Mouse (Mus musculus) 416B (cell line): ENCODE measurements around the gene Ush2a.

ENCODE experiments used
- DNase-seq: peaks from one replicate; pipeline ENCODE4 v3.0.0; 2011; ENCODE audit warnings: low read depth

Ush2a gene

GRCm38 (mm10) chr1:188543364-188543763, 281.5 kb downstream of the Ush2a start:
- DNase-seq, result no peak

- DNase-seq, result no peak
Measured at GRCm38 (mm10) chr1:188549686-188550085, 287.9 kb downstream of the Ush2a start.

- no peak for DNase-seq
Measured at GRCm38 (mm10) chr1:188551802-188552201, 290.0 kb downstream of the Ush2a start.

GRCm38 (mm10) chr1:188558911-188559310, 297.1 kb downstream of the Ush2a start:
- no peak for DNase-seq

- DNase-seq, result no peak
Measured at GRCm38 (mm10) chr1:188566229-188566628, 304.4 kb downstream of the Ush2a start.

- no peak for DNase-seq
Measured at GRCm38 (mm10) chr1:188567486-188567885, 305.7 kb downstream of the Ush2a start.

- DNase-seq, result no peak
Measured at GRCm38 (mm10) chr1:188568295-188568961, 306.6 kb downstream of the Ush2a start.

- no peak for DNase-seq
Measured at GRCm38 (mm10) chr1:188576246-188576747, 314.5 kb downstream of the Ush2a start.

GRCm38 (mm10) chr1:188577376-188577775, 315.6 kb downstream of the Ush2a start:
- DNase-seq, result no peak

- DNase-seq, result no peak
Measured at GRCm38 (mm10) chr1:188581136-188581535, 319.3 kb downstream of the Ush2a start.

- no peak for DNase-seq
Measured at GRCm38 (mm10) chr1:188595251-188595650, 333.4 kb downstream of the Ush2a start.

GRCm38 (mm10) chr1:188598052-188598451, 336.2 kb downstream of the Ush2a start:
- DNase-seq, result no peak

- no peak for DNase-seq
Measured at GRCm38 (mm10) chr1:188599134-188599533, 337.3 kb downstream of the Ush2a start.

- no peak for DNase-seq
Measured at GRCm38 (mm10) chr1:188606450-188606849, 344.6 kb downstream of the Ush2a start.

- no peak for DNase-seq
Measured at GRCm38 (mm10) chr1:188616547-188616946, 354.7 kb downstream of the Ush2a start.

- no peak for DNase-seq
Measured at GRCm38 (mm10) chr1:188633736-188634135, 371.9 kb downstream of the Ush2a start.

GRCm38 (mm10) chr1:188639666-188640065, 377.8 kb downstream of the Ush2a start:
- no peak for DNase-seq

- DNase-seq, result no peak
Measured at GRCm38 (mm10) chr1:188643156-188643555, 381.3 kb downstream of the Ush2a start.

GRCm38 (mm10) chr1:188653001-188653400, 391.2 kb downstream of the Ush2a start:
- no peak for DNase-seq

- DNase-seq, result no peak
Measured at GRCm38 (mm10) chr1:188656121-188656520, 394.3 kb downstream of the Ush2a start.

GRCm38 (mm10) chr1:188659159-188659558, 397.3 kb downstream of the Ush2a start:
- no peak for DNase-seq

- no peak for DNase-seq
Measured at GRCm38 (mm10) chr1:188660339-188660738, 398.5 kb downstream of the Ush2a start.

GRCm38 (mm10) chr1:188660882-188661281, 399.1 kb downstream of the Ush2a start:
- no peak for DNase-seq

GRCm38 (mm10) chr1:188667460-188667859, 405.6 kb downstream of the Ush2a start:
- DNase-seq, result no peak
